Mouse (Mus musculus) kidney, adult 2 months (tissue): ENCODE results near the gene Prr9. TPM values are rescaled to one million over a fixed set of nuclear protein-coding genes. Genes with fewer than 3 reads are reported as not detected.

Experiments
- DNase-seq: peaks from one replicate; pipeline ENCODE4 v3.0.0; 2021
- H3K27ac ChIP-seq: fragments of 200-500 bp; 2 replicates; pipeline ENCODE4 v1.5.1; 2012; ENCODE audit warnings: low read depth, low read length, control low read depth, inconsistent platforms; ENCODE audit not compliant: insufficient read depth
- H3K27me3 ChIP-seq: fragments of 200-500 bp; replicated peaks from 2 replicates; pipeline ENCODE4 v1.6.1; 2012; ENCODE audit warnings: mild to moderate bottlenecking, moderate library complexity, low read length, inconsistent platforms; ENCODE audit not compliant: control insufficient read depth, insufficient read depth
- H3K36me3 ChIP-seq: fragments of 200-500 bp; 2 replicates; pipeline ENCODE4 v1.6.1; 2012; ENCODE audit warnings: mild to moderate bottlenecking, moderate library complexity, low read length, inconsistent platforms; ENCODE audit not compliant: control insufficient read depth, insufficient read depth
- H3K4me1 ChIP-seq: fragments of 200-500 bp; 2 replicates; pipeline ENCODE4 v1.6.1; 2011; ENCODE audit warnings: low read length; ENCODE audit not compliant: control insufficient read depth, insufficient read depth
- H3K4me3 ChIP-seq: fragments of 200-500 bp; 2 replicates; pipeline ENCODE4 v1.5.1; 2011; ENCODE audit warnings: mild to moderate bottlenecking, low read depth, low read length, control low read depth; ENCODE audit not compliant: insufficient read depth
- CTCF ChIP-seq: fragments of 200-500 bp; conservative IDR thresholded peaks from 2 replicates; pipeline ENCODE4 v1.5.1; 2011; ENCODE audit warnings: low read depth, mild to moderate bottlenecking, control low read depth, low read length, moderate library complexity, mixed read lengths; ENCODE audit not compliant: insufficient read depth, insufficient read length
- POLR2A ChIP-seq: fragments of 200-500 bp; IDR thresholded peaks from one replicate; pipeline ENCODE4 v1.6.1; 2011; ENCODE audit warnings: low read depth, low read length, control low read depth
- WGBS: fragments of 180-500 bp; shearing (Covaris S2); methylation state at CpG from one replicate; pipeline ENCODE4 v1.1.7; 2018; 5-methylcytosine and 5-hydroxymethylcytosine counted together
- polyA plus RNA-seq: library from polyadenylated mRNA; depleted of rRNA; stranded (reverse); fragments of >200 nt; gene quantifications from 2 replicates; pipeline ENCODE4 v1.2.3, GENCODE M21; 2012; rRNA removed

The Prr9 gene
- polyA plus RNA-seq, result not detected in 2 replicates

DNA sequence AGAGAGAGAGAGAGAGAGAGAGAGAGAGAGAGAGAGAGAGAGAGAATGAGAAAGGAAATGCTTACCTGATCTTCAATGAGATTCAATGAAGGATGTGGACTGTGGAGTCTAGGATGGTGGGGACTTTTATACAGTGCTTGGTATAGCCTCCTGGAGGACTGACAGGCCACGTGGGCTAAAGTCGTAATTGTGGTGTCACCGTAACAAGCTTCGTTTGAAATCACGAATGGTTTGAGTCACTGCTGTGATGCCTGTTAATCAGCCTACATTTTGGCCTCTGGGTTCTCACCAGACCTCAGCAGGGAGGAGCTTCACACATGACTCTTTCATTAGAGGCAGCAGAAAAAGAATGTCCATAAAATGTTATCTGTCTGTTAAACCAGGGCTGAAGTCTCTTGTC is at the start of gene Prr9:
Gene Prr9, minus strand, starts transcription at position 101 of the 400 bp plus-strand sequence.
- no peak within 1 kb of the TSS for H3K27ac ChIP-seq
- H3K36me3 ChIP-seq, result no peaks in the 10 kb centered on the region
- H3K4me1 ChIP-seq, result no peaks in the 10 kb centered on the region
- WGBS, result 71% methylated on average over 5 of the region's 5 CpGs
- H3K4me3 ChIP-seq, result no peak within 1 kb of the TSS
- DNase-seq, result no peak
- no peak for TF ChIP-seq POLR2A
- TF ChIP-seq CTCF, result no peak
- H3K27me3 ChIP-seq, result no peaks in the 10 kb centered on the region

DNA sequence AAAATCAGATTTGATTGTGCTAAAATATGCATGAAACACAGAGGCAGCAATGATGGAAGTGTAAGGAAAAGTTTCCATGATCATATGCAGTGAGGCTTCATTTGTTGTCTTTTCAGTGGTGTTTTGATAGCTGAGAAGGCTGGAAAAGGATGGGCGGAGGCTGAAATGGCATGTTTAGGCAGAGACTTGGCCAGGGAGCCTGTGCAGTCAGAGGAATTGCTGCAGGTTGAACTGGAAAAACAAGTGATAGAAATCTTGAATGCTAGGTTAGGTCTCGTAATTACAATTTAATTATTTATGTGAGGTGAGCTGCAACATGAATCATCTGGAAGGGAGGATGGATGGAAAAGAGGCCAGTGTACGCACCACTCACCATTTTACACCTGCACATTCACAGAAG is 46.1 kb upstream of the Prr9 start:
- Histone ChIP-seq H3K27me3 (no peaks in the 10 kb centered on the region), H3K27ac (no peak overlapping the region), H3K4me3 (no peak overlapping the region), H3K4me1 (no peaks in the 10 kb centered on the region), H3K36me3 (no peaks in the 10 kb centered on the region)
- WGBS, result 53% methylated on average over 3 of the region's 3 CpGs
- TF ChIP-seq CTCF (no peak), POLR2A (no peak)
- peak; percentile 24 for DNase-seq

DNA sequence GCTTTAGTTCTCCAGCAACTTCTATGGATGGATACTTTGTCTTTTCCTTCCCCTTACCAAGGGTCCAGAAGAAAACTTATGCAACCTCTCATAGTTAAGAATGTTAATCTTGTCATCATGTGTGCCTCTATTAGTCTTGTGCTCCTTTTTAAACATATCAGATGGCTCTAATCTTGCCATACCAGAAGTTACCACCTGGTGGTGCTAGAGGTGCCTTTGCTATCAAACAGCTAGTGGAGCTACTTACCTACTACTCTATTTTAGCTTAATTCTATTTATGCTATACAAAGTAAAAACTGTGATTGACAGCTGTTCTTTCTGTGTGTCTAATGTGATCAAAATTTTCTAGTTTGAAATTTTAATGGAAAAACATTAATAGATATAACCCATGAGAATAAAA is 29.6 kb upstream of the Prr9 start:
- Histone ChIP-seq H3K27me3 (no peaks in the 10 kb centered on the region), H3K4me3 (no peak overlapping the region), H3K27ac (no peak overlapping the region), H3K36me3 (no peaks in the 10 kb centered on the region), H3K4me1 (no peaks in the 10 kb centered on the region)
- TF ChIP-seq CTCF (no peak), POLR2A (no peak)
- peak; percentile 44 for DNase-seq

DNA sequence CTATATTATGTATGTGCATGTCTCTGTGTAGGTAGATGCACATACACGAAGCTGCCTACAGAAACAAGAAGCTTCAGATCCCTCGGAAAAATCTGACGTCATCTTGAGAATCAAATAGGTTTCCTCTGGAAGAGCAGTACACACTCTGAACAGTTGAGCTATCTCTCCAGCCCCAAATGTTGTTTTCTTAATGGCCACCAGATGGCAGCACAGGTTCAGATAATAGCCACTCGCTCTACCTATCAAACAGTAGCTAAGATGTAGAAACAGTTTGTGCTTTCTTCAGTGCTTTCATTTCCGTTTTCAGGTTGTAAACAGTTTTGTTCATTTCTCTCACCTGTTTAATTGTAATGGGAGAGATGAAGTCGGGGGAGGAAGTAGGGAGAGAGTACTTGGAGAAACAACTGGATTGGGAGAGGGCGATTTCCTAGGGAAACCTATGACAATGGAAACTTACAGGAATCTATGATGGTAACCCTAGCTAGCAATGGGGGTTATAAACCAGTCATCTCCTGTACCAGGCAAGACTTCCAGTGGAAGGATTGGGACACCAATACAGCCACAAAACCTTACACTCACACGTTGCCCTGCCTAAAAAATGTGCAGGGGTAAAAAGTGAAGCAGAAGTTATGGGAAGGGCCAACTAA is 27.0 kb upstream of the Prr9 start:
- Histone ChIP-seq H3K36me3 (no peaks in the 10 kb centered on the region), H3K4me1 (no peaks in the 10 kb centered on the region), H3K4me3 (no peak overlapping the region), H3K27ac (no peak overlapping the region), H3K27me3 (no peaks in the 10 kb centered on the region)
- peak; percentile 46; the same call in 1 of the 2 replicates for TF ChIP-seq CTCF
- TF ChIP-seq POLR2A, result no peak
- WGBS, result 21% methylated on average over 8 of the region's 8 CpGs
- DNase-seq, result peak; percentile 56

DNA sequence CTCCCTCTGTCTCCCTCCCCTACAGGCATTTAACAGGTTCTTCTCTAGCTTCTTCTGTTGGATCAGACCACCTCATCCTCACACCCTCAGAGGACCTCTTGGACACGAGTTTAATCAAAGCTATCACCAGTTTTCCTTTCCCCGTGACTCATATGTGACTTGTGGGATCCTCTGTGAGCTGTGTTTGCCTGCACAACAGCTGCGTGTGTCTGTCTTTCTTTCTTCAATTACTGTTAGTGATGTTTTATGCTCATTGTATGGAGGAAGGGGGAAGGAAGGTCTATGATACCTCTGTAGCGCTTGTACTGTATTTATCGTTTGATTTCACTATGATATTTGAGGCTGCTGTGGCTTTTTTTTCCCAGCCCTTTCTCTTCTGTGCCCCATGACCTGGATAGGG is 24.2 kb upstream of the Prr9 start:
- no peak for DNase-seq
- Histone ChIP-seq H3K27me3 (no peaks in the 10 kb centered on the region), H3K36me3 (no peaks in the 10 kb centered on the region), H3K4me3 (no peak overlapping the region), H3K27ac (no peak overlapping the region), H3K4me1 (no peaks in the 10 kb centered on the region)
- no peak for TF ChIP-seq POLR2A
- TF ChIP-seq CTCF, result no peak
- 70% methylated on average over 5 of the region's 5 CpGs for WGBS

DNA sequence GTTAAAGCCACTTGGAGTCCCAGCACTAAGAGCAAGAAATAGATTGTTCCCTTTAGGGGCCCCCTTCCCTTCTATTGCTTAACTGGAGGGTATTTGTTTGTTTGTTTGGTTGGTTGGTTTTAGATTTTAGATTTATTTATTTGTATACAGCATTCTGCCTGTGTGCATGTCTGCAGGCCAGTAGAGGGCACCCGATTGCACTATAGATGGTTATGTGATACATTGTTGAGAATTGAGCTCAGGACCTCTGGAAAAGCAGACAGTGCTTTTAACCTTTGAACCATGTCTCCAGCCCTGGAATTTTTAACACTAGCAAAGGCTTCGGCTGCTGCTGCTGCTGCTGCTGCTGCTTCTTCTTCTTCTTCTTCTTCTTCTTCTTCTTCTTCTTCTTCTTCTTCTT is 23.7 kb upstream of the Prr9 start:
- peak; percentile 48 for DNase-seq

DNA sequence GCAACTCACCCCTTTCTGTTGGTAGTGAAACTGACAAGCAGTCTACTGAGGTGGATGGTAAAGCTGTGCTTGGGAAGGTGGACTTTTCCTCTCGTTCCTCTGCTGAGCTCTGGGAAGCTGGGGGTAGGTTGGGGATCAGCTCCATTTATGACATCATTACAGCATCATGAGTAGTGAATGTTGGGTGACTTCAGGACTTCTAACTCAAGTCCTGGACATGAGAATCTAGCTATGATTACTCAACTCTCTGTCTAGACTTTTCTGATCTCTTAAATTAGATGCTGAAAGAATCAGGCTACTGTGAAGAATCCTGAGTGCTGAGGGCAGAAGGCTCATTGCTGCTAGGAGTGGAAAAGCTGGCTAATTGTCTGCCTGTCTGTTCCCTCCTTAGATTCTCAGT is 18.9 kb upstream of the Prr9 start, which contains the start of gene Lelp1:
Gene Lelp1, minus strand, starts transcription at position 101 of the 400 bp plus-strand sequence.
- H3K27ac ChIP-seq, result no peak within 1 kb of the TSS
- no peak for DNase-seq
- H3K27me3 ChIP-seq, result no peaks in the 10 kb centered on the region
- no peak within 1 kb of the TSS for H3K4me3 ChIP-seq
- no peaks in the 10 kb centered on the region for H3K36me3 ChIP-seq
- 42% methylated on average over 1 of the region's 1 CpGs for WGBS
- TF ChIP-seq POLR2A, result no peak
- H3K4me1 ChIP-seq, result no peaks in the 10 kb centered on the region

More for the DNA sequence above, 23.7 kb upstream of the Prr9 start:
- Histone ChIP-seq H3K27me3 (no peaks in the 10 kb centered on the region), H3K27ac (no peak overlapping the region), H3K4me3 (no peak overlapping the region), H3K36me3 (no peaks in the 10 kb centered on the region), H3K4me1 (no peaks in the 10 kb centered on the region)
- WGBS, result 25% methylated on average over 2 of the region's 2 CpGs
- TF ChIP-seq POLR2A, result no peak
- peak; percentile 46; the same call in 1 of the 2 replicates for TF ChIP-seq CTCF
